Mouse (Mus musculus): ENCODE measurements around the gene Olfr738. TPM values are rescaled to one million over a fixed set of nuclear protein-coding genes. Genes with fewer than 3 reads are reported as not detected.

Gene Olfr738
- not detected in 2 replicates for polyA plus RNA-seq (2012; ENCODE audit: insufficient read depth, insufficient read length, missing spikeins)

- H3K4me1 ChIP-seq (ENCODE audit: control insufficient read depth, insufficient read depth, low read length), result no peaks in the 10 kb centered on the region
- H3K27ac ChIP-seq (ENCODE audit: insufficient read depth, low read depth, low read length), result no peak within 1 kb of the TSS
- TF ChIP-seq POLR2A (IDR thresholded peaks at IDR 0.05; ENCODE audit: borderline replicate concordance, low read depth, low read length) (no peak), CTCF (IDR thresholded peaks at IDR 0.05; ENCODE audit: low read depth, low read length) (no peak)
- no peak within 1 kb of the TSS for H3K4me3 ChIP-seq (ENCODE audit: insufficient read depth, low read length)
These were observed at the start of gene Olfr738 for GRCm38 (mm10) chr14:50407268-50407667. Gene Olfr738 (plus strand): TSS chr14:50407568.

DNA sequence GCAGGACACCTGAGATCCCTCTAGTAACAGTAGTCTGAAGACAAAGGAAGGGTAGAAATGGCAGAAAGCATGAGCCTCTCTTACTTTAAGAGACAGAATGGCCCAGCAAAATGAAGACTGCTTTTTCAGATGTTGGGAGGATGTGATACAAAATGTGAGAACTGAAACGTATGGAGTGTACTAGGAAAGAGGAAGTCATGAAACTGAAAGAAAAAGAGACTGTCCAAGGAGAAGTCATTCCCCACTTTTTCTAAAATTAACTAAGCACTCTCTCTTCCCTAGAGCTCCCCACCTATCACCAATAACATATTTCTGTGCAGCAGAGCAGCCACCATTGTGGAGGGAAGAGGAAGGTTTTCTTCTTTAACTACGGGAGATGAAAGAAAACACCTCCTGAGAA lies 49.8 kb upstream of the Olfr738 start, which contains the start of gene Tlr11:
Gene Tlr11 (plus strand): TSS at position 322 of the 400 bp plus-strand sequence.
- Histone ChIP-seq H3K4me3 (ENCODE audit: insufficient read depth, low read length) (no peak within 1 kb of the TSS), H3K27ac (ENCODE audit: insufficient read depth, low read depth, low read length) (no peak within 1 kb of the TSS), H3K4me1 (ENCODE audit: control insufficient read depth, insufficient read depth, low read length) (0 out of 2 replicates have a peak, but pooled peaks cover 2% of the 10 kb centered on the region)
- TF ChIP-seq POLR2A (IDR thresholded peaks at IDR 0.05; ENCODE audit: borderline replicate concordance, low read depth, low read length) (no peak), CTCF (IDR thresholded peaks at IDR 0.05; ENCODE audit: low read depth, low read length) (no peak)

DNA sequence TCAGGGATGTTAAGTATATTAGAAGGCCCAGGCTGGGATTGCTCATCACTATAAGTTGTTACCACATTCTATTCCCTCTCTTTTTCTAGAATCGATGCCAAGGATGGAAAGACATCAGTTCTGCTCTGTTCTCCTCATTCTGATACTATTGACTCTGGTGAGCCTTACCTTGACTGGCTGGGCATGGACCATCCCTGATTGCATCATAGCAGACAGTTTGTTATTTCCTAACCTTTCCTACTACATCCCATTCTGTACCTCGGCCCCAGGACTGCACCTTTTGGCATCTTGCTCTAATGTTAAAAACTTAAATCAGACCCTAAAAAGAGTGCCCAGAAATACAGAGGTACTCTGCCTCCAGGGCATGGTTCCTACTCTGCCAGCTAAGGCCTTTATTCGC lies 46.9 kb upstream of the Olfr738 start:
- Histone ChIP-seq H3K4me1 (ENCODE audit: control insufficient read depth, insufficient read depth, low read length) (0 out of 2 replicates have a peak, but pooled peaks cover 2% of the 10 kb centered on the region), H3K4me3 (ENCODE audit: insufficient read depth, low read length) (no peak overlapping the region), H3K27ac (ENCODE audit: insufficient read depth, low read depth, low read length) (no peak overlapping the region)
- TF ChIP-seq CTCF (IDR thresholded peaks at IDR 0.05; ENCODE audit: low read depth, low read length) (no peak), POLR2A (IDR thresholded peaks at IDR 0.05; ENCODE audit: borderline replicate concordance, low read depth, low read length) (no peak)

DNA sequence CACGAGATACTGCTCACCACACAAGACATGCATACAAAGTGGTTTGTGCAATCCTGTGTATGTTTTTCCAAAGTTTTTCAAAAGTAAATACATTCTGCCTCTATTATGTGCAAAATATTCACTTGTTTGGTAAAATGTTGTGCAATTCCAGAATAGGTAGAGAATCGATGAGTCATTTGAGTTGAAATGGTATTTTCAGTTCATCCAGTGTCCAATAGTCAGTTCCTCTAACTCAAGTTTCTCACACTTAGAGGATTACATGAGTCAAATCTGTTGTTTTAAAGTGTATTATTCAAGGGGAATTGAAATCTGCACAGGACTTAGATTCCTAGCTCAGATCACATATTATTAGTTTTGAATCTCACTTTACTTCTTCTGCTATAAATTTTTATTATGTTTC lies 43.8 kb upstream of the Olfr738 start:
- Histone ChIP-seq H3K4me3 (ENCODE audit: insufficient read depth, low read length) (no peak overlapping the region), H3K4me1 (ENCODE audit: control insufficient read depth, insufficient read depth, low read length) (no peaks in the 10 kb centered on the region), H3K27ac (ENCODE audit: insufficient read depth, low read depth, low read length) (no peak overlapping the region)
- no peak for TF ChIP-seq CTCF (IDR thresholded peaks at IDR 0.05; ENCODE audit: low read depth, low read length)
- TF ChIP-seq POLR2A (IDR thresholded peaks at IDR 0.05; ENCODE audit: borderline replicate concordance, low read depth, low read length), result no peak

DNA sequence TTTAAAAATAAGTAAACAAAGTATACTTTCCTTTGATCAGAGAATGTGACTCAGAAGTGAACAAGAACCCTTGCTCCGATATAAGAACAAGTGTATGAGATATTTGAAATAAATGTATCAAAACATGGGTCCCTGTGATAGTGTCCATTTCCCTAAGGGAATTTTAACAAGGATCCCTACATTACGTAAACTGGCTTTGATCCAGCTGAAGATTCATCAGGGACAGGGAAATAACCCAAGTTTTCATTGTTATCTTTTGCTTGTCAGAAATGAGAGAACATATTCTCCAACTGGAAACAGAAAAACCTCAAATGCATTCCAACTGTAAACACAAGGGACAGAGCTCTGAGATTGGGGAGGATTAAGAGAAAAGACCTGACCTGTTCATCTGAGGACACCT lies 26.5 kb upstream of the Olfr738 start, which contains the start of gene Olfr736:
Gene Olfr736 (plus strand): TSS at position 301 of the 400 bp plus-strand sequence.
- TF ChIP-seq POLR2A (IDR thresholded peaks at IDR 0.05; ENCODE audit: borderline replicate concordance, low read depth, low read length) (no peak), CTCF (IDR thresholded peaks at IDR 0.05; ENCODE audit: low read depth, low read length) (no peak)
- Histone ChIP-seq H3K4me3 (ENCODE audit: insufficient read depth, low read length) (no peak within 1 kb of the TSS), H3K27ac (ENCODE audit: insufficient read depth, low read depth, low read length) (no peak within 1 kb of the TSS)

DNA sequence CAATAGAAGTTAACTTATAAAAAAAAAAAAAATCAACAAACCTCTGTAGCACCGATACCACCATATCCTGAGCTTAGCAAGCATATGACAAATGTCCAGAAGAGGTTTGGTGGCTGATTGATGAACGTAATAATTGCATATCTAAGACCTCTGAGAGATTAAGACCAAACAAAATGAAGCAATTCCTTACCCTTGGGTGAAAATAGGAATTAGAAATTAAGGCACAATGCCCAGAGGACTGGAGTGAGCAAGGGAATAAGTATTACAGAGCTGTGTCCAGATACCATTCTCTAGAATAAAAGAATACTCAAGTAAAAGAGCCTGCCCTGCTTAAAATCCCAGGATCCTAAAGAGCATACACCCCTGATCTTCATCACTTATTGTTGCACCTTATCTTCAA lies 11.0 kb downstream of the Olfr738 start, which contains the start of gene Olfr739:
Gene Olfr739 (plus strand): TSS at position 301 of the 400 bp plus-strand sequence.
- no peak within 1 kb of the TSS for H3K27ac ChIP-seq (ENCODE audit: insufficient read depth, low read depth, low read length)
- no peaks in the 10 kb centered on the region for H3K4me1 ChIP-seq (ENCODE audit: control insufficient read depth, insufficient read depth, low read length)
- TF ChIP-seq CTCF (IDR thresholded peaks at IDR 0.05; ENCODE audit: low read depth, low read length) (no peak), POLR2A (IDR thresholded peaks at IDR 0.05; ENCODE audit: borderline replicate concordance, low read depth, low read length) (no peak)
- H3K4me3 ChIP-seq (ENCODE audit: insufficient read depth, low read length), result no peak within 1 kb of the TSS

More for the DNA sequence above, 26.5 kb upstream of the Olfr738 start, which contains the start of gene Olfr736:
- no peaks in the 10 kb centered on the region for H3K4me1 ChIP-seq (ENCODE audit: control insufficient read depth, insufficient read depth, low read length)

DNA sequence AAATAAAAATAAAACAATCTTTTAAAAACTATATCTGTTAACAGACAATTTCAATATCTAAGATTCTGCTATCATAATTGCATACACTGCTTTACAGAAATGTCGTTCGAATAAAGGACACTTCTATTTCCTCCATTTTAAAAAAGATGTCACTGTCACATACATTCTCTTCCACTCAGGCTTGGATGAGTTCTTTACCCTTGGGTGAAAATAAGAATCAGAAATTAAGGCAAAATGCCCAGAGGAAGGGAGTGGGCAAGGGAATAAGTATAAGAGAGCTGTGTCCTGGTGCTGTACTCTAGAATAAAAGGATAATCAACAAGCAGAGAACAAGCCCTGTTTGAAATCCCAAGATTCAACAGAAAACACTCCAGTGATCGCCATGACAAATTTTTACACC lies 37.9 kb downstream of the Olfr738 start, which contains the start of gene Olfr740:
Gene Olfr740 (plus strand): TSS at position 301 of the 400 bp plus-strand sequence.
- Histone ChIP-seq H3K4me3 (ENCODE audit: insufficient read depth, low read length) (no peak within 1 kb of the TSS), H3K4me1 (ENCODE audit: control insufficient read depth, insufficient read depth, low read length) (no peaks in the 10 kb centered on the region), H3K27ac (ENCODE audit: insufficient read depth, low read depth, low read length) (no peak within 1 kb of the TSS)
- TF ChIP-seq CTCF (IDR thresholded peaks at IDR 0.05; ENCODE audit: low read depth, low read length), result no peak

Other genes with a start within 250 kb of the Olfr738 start
- not detected in 2 replicates for gene Olfr730, start 219.4 kb upstream of the Olfr738 start, polyA plus RNA-seq (2012; ENCODE audit: insufficient read depth, insufficient read length, missing spikeins)
- not detected in 2 replicates for gene Olfr731, start 165.7 kb upstream of the Olfr738 start, polyA plus RNA-seq (2012; ENCODE audit: insufficient read depth, insufficient read length, missing spikeins)
- not detected in 2 replicates for gene Olfr732, start 123.4 kb upstream of the Olfr738 start, polyA plus RNA-seq (2012; ENCODE audit: insufficient read depth, insufficient read length, missing spikeins)
- gene Olfr733, start 106.0 kb upstream of the Olfr738 start, polyA plus RNA-seq (2012; ENCODE audit: insufficient read depth, insufficient read length, missing spikeins), result not detected in 2 replicates
- gene Olfr734, start 80.8 kb upstream of the Olfr738 start, polyA plus RNA-seq (2012; ENCODE audit: insufficient read depth, insufficient read length, missing spikeins), result not detected in 2 replicates
- not detected in 2 replicates for gene Olfr735, start 58.7 kb upstream of the Olfr738 start, polyA plus RNA-seq (2012; ENCODE audit: insufficient read depth, insufficient read length, missing spikeins)
- 0.27 TPM in 1 of 2 replicates, not detected in the other for gene Tlr11, start 49.7 kb upstream of the Olfr738 start, polyA plus RNA-seq (2012; ENCODE audit: insufficient read depth, insufficient read length, missing spikeins)
- not detected in 2 replicates for gene Olfr736, start 26.4 kb upstream of the Olfr738 start, polyA plus RNA-seq (2012; ENCODE audit: insufficient read depth, insufficient read length, missing spikeins)
- gene Olfr739, start 11.1 kb downstream of the Olfr738 start, polyA plus RNA-seq (2012; ENCODE audit: insufficient read depth, insufficient read length, missing spikeins), result not detected in 2 replicates
- not detected in 2 replicates for gene Olfr740, start 38.0 kb downstream of the Olfr738 start, polyA plus RNA-seq (2012; ENCODE audit: insufficient read depth, insufficient read length, missing spikeins)
- gene Olfr741, start 65.2 kb downstream of the Olfr738 start, polyA plus RNA-seq (2012; ENCODE audit: insufficient read depth, insufficient read length, missing spikeins), result not detected in 2 replicates
- gene Olfr742, start 96.0 kb downstream of the Olfr738 start, polyA plus RNA-seq (2012; ENCODE audit: insufficient read depth, insufficient read length, missing spikeins), result not detected in 2 replicates
- gene Olfr743, start 114.3 kb downstream of the Olfr738 start, polyA plus RNA-seq (2012; ENCODE audit: insufficient read depth, insufficient read length, missing spikeins), result not detected in 2 replicates
- gene Olfr744, start 207.3 kb downstream of the Olfr738 start, polyA plus RNA-seq (2012; ENCODE audit: insufficient read depth, insufficient read length, missing spikeins), result not detected in 2 replicates
- gene Olfr745, start 231.8 kb downstream of the Olfr738 start, polyA plus RNA-seq (2012; ENCODE audit: insufficient read depth, insufficient read length, missing spikeins), result not detected in 2 replicates
- gene Olfr746, start 239.5 kb downstream of the Olfr738 start, polyA plus RNA-seq (2012; ENCODE audit: insufficient read depth, insufficient read length, missing spikeins), result not detected in 2 replicates

All from bone marrow macrophage, adult 2 months (primary cell).